Mouse (Mus musculus) C2C12 (cell line): ENCODE measurements around the gene Gm34653.

ENCODE experiments used
- CTCF ChIP-seq: IDR thresholded peaks from one replicate; pipeline ENCODE4 v1.5.1; 2011; ENCODE audit not compliant: control insufficient read depth, insufficient read depth, insufficient read length
- MYOG ChIP-seq: IDR thresholded peaks from one replicate; pipeline ENCODE4 v1.6.1; 2011; ENCODE audit not compliant: control insufficient read depth, insufficient read length; ENCODE audit errors: extremely low read depth
- USF1 ChIP-seq: IDR thresholded peaks from one replicate; pipeline ENCODE4 v1.6.1; 2011; ENCODE audit warnings: low read depth, mild to moderate bottlenecking, control low read depth, moderate library complexity

DNA sequence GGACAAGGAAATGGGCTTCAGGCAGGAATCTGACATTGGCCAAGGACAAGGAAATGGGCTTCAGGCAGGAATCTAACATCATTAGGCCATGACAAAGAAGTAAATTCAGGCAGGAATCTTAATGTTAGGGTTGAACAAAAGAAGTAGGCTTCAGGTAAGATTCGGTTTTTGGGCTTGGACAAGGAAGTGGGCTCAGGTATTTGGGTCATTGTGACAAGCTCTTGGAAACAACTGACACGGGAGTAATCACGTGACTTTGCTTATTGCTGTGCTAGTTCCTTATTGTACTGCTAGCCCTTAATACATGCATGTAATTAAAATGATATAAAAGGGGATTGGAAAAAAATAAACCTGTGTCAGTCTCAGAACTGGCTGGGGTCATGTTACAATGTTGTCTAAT lies 2.9 kb downstream of the Gm34653 start:
- TF ChIP-seq MYOG: no peak
- TF ChIP-seq CTCF: no peak
- TF ChIP-seq USF1: no peak
